Mouse (Mus musculus) erythroblast, adult 5-6 weeks (primary cell): ENCODE measurements around the gene Aff3. TPM values are rescaled to one million over a fixed set of nuclear protein-coding genes. Genes with fewer than 3 reads are reported as not detected.

Experiments used
- ATAC-seq: replicated peaks from 2 replicates; pipeline ENCODE4 v1.8.0; 2016; ENCODE audit warnings: moderate number of reproducible peaks, mild to moderate bottlenecking, moderate TSS enrichment, inconsistent platforms; ENCODE audit not compliant: poor library complexity, low FRiP score, severe bottlenecking
- total RNA-seq, 2 experiments: library from RNA; stranded (forward) in 1 of 2; stranded (reverse) in 1 of 2; fragments of 150-400 nt in 1 of 2; fragments of 200-764, 138-1000 nt in 1 of 2; gene quantifications; 2 replicates each; pipeline versions ENCODE4 v1.2.3 to v1.2.4; 2015 to 2017; ENCODE audit warnings: low replicate concordance in 2 of 2

Aff3 gene
- total RNA-seq, 2 experiments from 2014 or later: 2.0 to 15.0 TPM

GRCm38 (mm10) chr1:38171874-38172273 is 492.9 kb downstream of the Aff3 start:
- ATAC-seq: no peak

GRCm38 (mm10) chr1:38165696-38166095 is 499.1 kb downstream of the Aff3 start:
- ATAC-seq: no peak

- ATAC-seq: no peak
Measured at GRCm38 (mm10) chr1:38150086-38150485, 514.7 kb downstream of the Aff3 start.

GRCm38 (mm10) chr1:38146008-38146407 is 518.7 kb downstream of the Aff3 start:
- no peak for ATAC-seq

- ATAC-seq: no peak
Measured at GRCm38 (mm10) chr1:38141371-38141770, 523.4 kb downstream of the Aff3 start.

- no peak for ATAC-seq
Measured at GRCm38 (mm10) chr1:38140911-38141310, 523.8 kb downstream of the Aff3 start.

GRCm38 (mm10) chr1:38139396-38139795 is 525.4 kb downstream of the Aff3 start:
- no peak for ATAC-seq

GRCm38 (mm10) chr1:38132942-38133341 is 531.8 kb downstream of the Aff3 start:
- no peak for ATAC-seq

GRCm38 (mm10) chr1:38130715-38131483 is 533.9 kb downstream of the Aff3 start:
- peak; percentile 77 for ATAC-seq

GRCm38 (mm10) chr1:38129501-38130267 is 535.1 kb downstream of the Aff3 start, which contains the start of gene Rev1:
Gene Rev1, minus strand, starts transcription at chr1:38129801.
- ATAC-seq: peak; percentile 85

GRCm38 (mm10) chr1:38128919-38129436 is 535.8 kb downstream of the Aff3 start:
- ATAC-seq: peak; percentile 20

Other genes starting within 250 kb of the Aff3 start
- gene Lonrf2, start 171.8 kb upstream of the Aff3 start, total RNA-seq (2015; ENCODE audit: low replicate concordance): 0.42 and 0.77 TPM in 2 replicates
- gene Lonrf2, start 171.8 kb upstream of the Aff3 start, total RNA-seq (2017; ENCODE audit: low replicate concordance): 0.14 and 0.17 TPM in 2 replicates
- 20.0 and 26.1 TPM in 2 replicates for gene Chst10, start 233.2 kb upstream of the Aff3 start, total RNA-seq (2015; ENCODE audit: low replicate concordance)
- gene Chst10, start 233.2 kb upstream of the Aff3 start, total RNA-seq (2017; ENCODE audit: low replicate concordance): 24.4 and 40.0 TPM in 2 replicates